Mouse (Mus musculus) midbrain, embryonic 12.5 days (tissue): Measurements from ENCODE around the gene Dyx1c1. TPM values are rescaled to one million over a fixed set of nuclear protein-coding genes. Genes with fewer than 3 reads are reported as not detected.

ENCODE experiments used
- ATAC-seq: fragments of 200-750 bp; cut with Nextera tagmentation; 2 replicates; pipeline ENCODE4 v1.8.0; 2017; ENCODE audit warnings: low read depth, moderate TSS enrichment, moderate library complexity; ENCODE audit not compliant: low FRiP score
- H3K27ac ChIP-seq: fragments of 300-500 bp; sonication (generic); replicated peaks from 2 replicates; pipeline ENCODE4 v1.5.1; 2016; ENCODE audit warnings: mild to moderate bottlenecking
- H3K27me3 ChIP-seq: fragments of 300-500 bp; sonication (generic); 2 replicates; pipeline ENCODE4 v1.6.1; 2016; ENCODE audit warnings: mild to moderate bottlenecking
- H3K36me3 ChIP-seq: fragments of 300-500 bp; sonication (generic); 2 replicates; pipeline ENCODE4 v1.6.1; 2016
- H3K4me1 ChIP-seq: fragments of 300-500 bp; sonication (generic); 2 replicates; pipeline ENCODE4 v1.6.1; 2016
- H3K4me2 ChIP-seq: fragments of 300-500 bp; sonication (generic); replicated peaks from 2 replicates; pipeline ENCODE4 v1.6.1; 2016; ENCODE audit warnings: mild to moderate bottlenecking, moderate library complexity
- H3K4me3 ChIP-seq: fragments of 300-500 bp; sonication (generic); 2 replicates; pipeline ENCODE4 v1.5.1; 2016; ENCODE audit warnings: mild to moderate bottlenecking
- H3K9ac ChIP-seq: fragments of 300-500 bp; sonication (generic); replicated peaks from 2 replicates; pipeline ENCODE4 v1.6.1; 2016; ENCODE audit warnings: mild to moderate bottlenecking, moderate library complexity
- H3K9me3 ChIP-seq: fragments of 300-500 bp; sonication (generic); 2 replicates; pipeline ENCODE4 v1.6.1; 2016; ENCODE audit warnings: mild to moderate bottlenecking
- WGBS: fragments of 180-500 bp; shearing (Covaris S2); methylation state at CpG from one replicate; pipeline ENCODE4 v1.1.7; 2016; 5-methylcytosine and 5-hydroxymethylcytosine counted together
- polyA plus RNA-seq: library from polyadenylated mRNA; unstranded; fragments of >200 nt; fragmentation: Nextera tagmentation; extraction: Ambion mirVana; gene quantifications from 2 replicates; pipeline ENCODE4 v1.2.1, GENCODE M21; 2016

The Dyx1c1 gene
- polyA plus RNA-seq: 1.6 and 1.9 TPM in 2 replicates

GRCm38 (mm10) chr9:72958521-72959450, at the start of gene Dyx1c1, which contains the start of gene Gm44503:
Gene Dyx1c1, plus strand, starts transcription at chr9:72958785.
Gene Gm44503, plus strand, starts transcription at chr9:72958852.
- H3K27ac ChIP-seq: peak within 1 kb of the TSS; percentile 52; the same call in 1 of the 2 replicates
- H3K9ac ChIP-seq: peak within 1 kb of the TSS; percentile 61
- peak within 1 kb of the TSS; percentile 70 for H3K4me3 ChIP-seq
- H3K27me3 ChIP-seq: no peaks in the 10 kb centered on the region
- H3K9me3 ChIP-seq: no peaks in the 10 kb centered on the region
- peak within 1 kb of the TSS; percentile 73 for H3K4me2 ChIP-seq
- 2% methylated on average over 43 of the region's 43 CpGs for WGBS
- no peaks in the 10 kb centered on the region for H3K36me3 ChIP-seq
- peak; percentile 95 for ATAC-seq
- H3K4me1 ChIP-seq: peaks cover 10% of the 10 kb centered on the region

GRCm38 (mm10) chr9:72911381-72911780, 47.2 kb upstream of the Dyx1c1 start:
- 86% methylated on average over 2 of the region's 2 CpGs for WGBS
- peaks cover 11% of the 10 kb centered on the region for H3K36me3 ChIP-seq
- no peak for ATAC-seq

GRCm38 (mm10) chr9:72913551-72913950, 45.0 kb upstream of the Dyx1c1 start:
- no peak overlapping the region for H3K4me2 ChIP-seq
- H3K4me1 ChIP-seq: no peaks in the 10 kb centered on the region
- peaks cover 6% of the 10 kb centered on the region for H3K36me3 ChIP-seq
- no peak for ATAC-seq
- WGBS: 84% methylated on average over 6 of the region's 6 CpGs
- no peak overlapping the region for H3K27ac ChIP-seq
- no peak overlapping the region for H3K9ac ChIP-seq
- H3K27me3 ChIP-seq: no peaks in the 10 kb centered on the region
- no peaks in the 10 kb centered on the region for H3K9me3 ChIP-seq
- no peak overlapping the region for H3K4me3 ChIP-seq

More at GRCm38 (mm10) chr9:72911381-72911780, 47.2 kb upstream of the Dyx1c1 start:
- H3K27me3 ChIP-seq: no peaks in the 10 kb centered on the region
- no peak overlapping the region for H3K4me3 ChIP-seq
- no peaks in the 10 kb centered on the region for H3K4me1 ChIP-seq
- no peak overlapping the region for H3K4me2 ChIP-seq
- no peak overlapping the region for H3K27ac ChIP-seq
- H3K9me3 ChIP-seq: no peaks in the 10 kb centered on the region
- no peak overlapping the region for H3K9ac ChIP-seq

GRCm38 (mm10) chr9:72915728-72916127, 42.9 kb upstream of the Dyx1c1 start:
- 87% methylated on average over 7 of the region's 7 CpGs for whole genome bisulfite sequencing
- H3K4me2 ChIP-seq: no peak overlapping the region
- no peaks in the 10 kb centered on the region for H3K4me1 ChIP-seq
- ATAC-seq: no peak
- no peak overlapping the region for H3K27ac ChIP-seq
- no peaks in the 10 kb centered on the region for H3K9me3 ChIP-seq
- no peak overlapping the region for H3K9ac ChIP-seq
- H3K27me3 ChIP-seq: no peaks in the 10 kb centered on the region
- no peak overlapping the region for H3K4me3 ChIP-seq
- peaks cover 6% of the 10 kb centered on the region for H3K36me3 ChIP-seq

GRCm38 (mm10) chr9:72923068-72923467, 35.5 kb upstream of the Dyx1c1 start:
- no peak overlapping the region for H3K9ac ChIP-seq
- no peak overlapping the region for H3K4me3 ChIP-seq
- no peaks in the 10 kb centered on the region for H3K9me3 ChIP-seq
- no peak overlapping the region for H3K27ac ChIP-seq
- 71% methylated on average over 3 of the region's 3 CpGs for WGBS
- H3K4me1 ChIP-seq: peaks cover 25% of the 10 kb centered on the region
- H3K4me2 ChIP-seq: no peak overlapping the region
- no peak for ATAC-seq
- no peaks in the 10 kb centered on the region for H3K36me3 ChIP-seq
- peaks cover 17% of the 10 kb centered on the region for H3K27me3 ChIP-seq

- peak; percentile 91 for ATAC-seq
- Histone ChIP-seq H3K9me3 (no peaks in the 10 kb centered on the region), H3K9ac (peak within 1 kb of the TSS; percentile 91), H3K4me2 (peak within 1 kb of the TSS; percentile 95), H3K27me3 (peaks cover 17% of the 10 kb centered on the region), H3K27ac (peak within 1 kb of the TSS; percentile 82), H3K4me1 (peaks cover 27% of the 10 kb centered on the region), H3K4me3 (peak within 1 kb of the TSS; percentile 90), H3K36me3 (0 out of 2 replicates have a peak, but pooled peaks cover 3% of the 10 kb centered on the region)
- WGBS: under 1% methylated on average over 94 of the region's 108 CpGs
These were observed 33.3 kb upstream of the Dyx1c1 start, which contains the start of gene Pygo1 for GRCm38 (mm10) chr9:72925021-72925934. Gene Pygo1, plus strand, starts transcription at chr9:72925645.

- Histone ChIP-seq H3K9me3 (no peaks in the 10 kb centered on the region), H3K27me3 (peaks cover 17% of the 10 kb centered on the region), H3K4me2 (peak overlapping the region; percentile 95), H3K27ac (peak overlapping the region; percentile 82), H3K4me3 (peak overlapping the region; percentile 90), H3K36me3 (0 out of 2 replicates have a peak, but pooled peaks cover 3% of the 10 kb centered on the region), H3K9ac (peak overlapping the region; percentile 91), H3K4me1 (peaks cover 27% of the 10 kb centered on the region)
- ATAC-seq: peak; percentile 67
- WGBS: 2% methylated on average over 20 of the region's 20 CpGs
These were observed 32.7 kb upstream of the Dyx1c1 start for GRCm38 (mm10) chr9:72925935-72926258.

- ATAC-seq: no peak
- H3K4me2 ChIP-seq: no peak overlapping the region
- 86% methylated on average over 13 of the region's 13 CpGs for WGBS
- H3K27me3 ChIP-seq: no peaks in the 10 kb centered on the region; the same call in 1 of the 2 replicates
- peaks cover 13% of the 10 kb centered on the region; the same call in 1 of the 2 replicates for H3K36me3 ChIP-seq
- no peak overlapping the region for H3K27ac ChIP-seq
- H3K9ac ChIP-seq: no peak overlapping the region
- H3K9me3 ChIP-seq: 0 out of 2 replicates have a peak, but pooled peaks cover 3% of the 10 kb centered on the region
- H3K4me1 ChIP-seq: peaks cover 20% of the 10 kb centered on the region
- H3K4me3 ChIP-seq: no peak overlapping the region
These were observed 27.3 kb upstream of the Dyx1c1 start for GRCm38 (mm10) chr9:72931166-72931790.

GRCm38 (mm10) chr9:72935309-72935708, 23.3 kb upstream of the Dyx1c1 start:
- Histone ChIP-seq H3K9me3 (0 out of 2 replicates have a peak, but pooled peaks cover 3% of the 10 kb centered on the region), H3K9ac (no peak overlapping the region), H3K27ac (no peak overlapping the region), H3K4me1 (no peaks in the 10 kb centered on the region), H3K27me3 (no peaks in the 10 kb centered on the region), H3K4me3 (no peak overlapping the region), H3K36me3 (peaks cover 9% of the 10 kb centered on the region; the same call in 1 of the 2 replicates), H3K4me2 (no peak overlapping the region)
- ATAC-seq: no peak
- WGBS: 86% methylated on average over 4 of the region's 4 CpGs

- Histone ChIP-seq H3K27me3 (no peaks in the 10 kb centered on the region), H3K36me3 (peaks cover 9% of the 10 kb centered on the region; the same call in 1 of the 2 replicates), H3K9me3 (0 out of 2 replicates have a peak, but pooled peaks cover 3% of the 10 kb centered on the region), H3K4me2 (no peak overlapping the region), H3K27ac (no peak overlapping the region), H3K9ac (no peak overlapping the region), H3K4me1 (no peaks in the 10 kb centered on the region), H3K4me3 (no peak overlapping the region)
- WGBS: 74% methylated on average over 2 of the region's 2 CpGs
- ATAC-seq: no peak
These were observed 22.3 kb upstream of the Dyx1c1 start for GRCm38 (mm10) chr9:72936301-72936700.

GRCm38 (mm10) chr9:72943424-72943823, 15.2 kb upstream of the Dyx1c1 start:
- Histone ChIP-seq H3K27me3 (no peaks in the 10 kb centered on the region), H3K36me3 (peaks cover 36% of the 10 kb centered on the region), H3K27ac (no peak overlapping the region), H3K4me3 (no peak overlapping the region), H3K4me1 (no peaks in the 10 kb centered on the region), H3K9me3 (no peaks in the 10 kb centered on the region), H3K4me2 (no peak overlapping the region), H3K9ac (no peak overlapping the region)
- ATAC-seq: no peak
- 66% methylated on average over 3 of the region's 3 CpGs for WGBS
